Mouse (Mus musculus): Measurements from ENCODE around the gene Cdk17. TPM values are rescaled to one million over a fixed set of nuclear protein-coding genes. Genes with fewer than 3 reads are reported as not detected.

Cdk17 gene
- polyA plus RNA-seq, 1 experiment from 2014 or later = 13.6 TPM

- Histone ChIP-seq H3K4me2 (replicated peaks) (peak overlapping the region; percentile 98), H3K27me3 (replicated peaks) (peaks cover 3% of the 10 kb centered on the region; the same call in 1 of the 2 replicates), H3K9me3 (no peaks in the 10 kb centered on the region), H3K36me3 (no peaks in the 10 kb centered on the region), H3K9ac (peak overlapping the region; percentile 81), H3K27ac (peak overlapping the region; percentile 90), H3K4me1 (replicated peaks) (0 out of 2 replicates have a peak, but pooled peaks cover 5% of the 10 kb centered on the region), H3K4me3 (replicated peaks) (peak overlapping the region; percentile 74)
- under 1% methylated on average over 43 of the region's 43 CpGs for WGBS
- ATAC-seq = peak; percentile 49
These were observed 149.4 kb downstream of the Cdk17 start for GRCm38 (mm10) chr10:93309934-93310621.

- 1% methylated on average over 52 of the region's 53 CpGs for WGBS
- peak within 1 kb of the TSS; percentile 74 for H3K4me3 ChIP-seq (replicated peaks)
- peak; percentile 89 for ATAC-seq
These were observed 150.2 kb downstream of the Cdk17 start, which contains the start of gene Elk3 for GRCm38 (mm10) chr10:93310721-93311411. Gene Elk3, minus strand, starts transcription at chr10:93311135.

GRCm38 (mm10) chr10:93311576-93311975, 150.9 kb downstream of the Cdk17 start:
- Histone ChIP-seq H3K9me3 (no peaks in the 10 kb centered on the region), H3K4me1 (replicated peaks) (0 out of 2 replicates have a peak, but pooled peaks cover 5% of the 10 kb centered on the region), H3K27me3 (replicated peaks) (peaks cover 3% of the 10 kb centered on the region; the same call in 1 of the 2 replicates), H3K4me3 (replicated peaks) (peak overlapping the region; percentile 74), H3K9ac (0 out of 2 replicates have a peak overlapping the region, but pooled peaks have one; percentile 81), H3K36me3 (no peaks in the 10 kb centered on the region), H3K27ac (0 out of 2 replicates have a peak overlapping the region, but pooled peaks have one; percentile 22), H3K4me2 (replicated peaks) (peak overlapping the region; percentile 98)
- no peak for ATAC-seq
- 9% methylated on average over 4 of the region's 4 CpGs for WGBS

More at GRCm38 (mm10) chr10:93310721-93311411, 150.2 kb downstream of the Cdk17 start, which contains the start of gene Elk3:
- peak within 1 kb of the TSS; percentile 81 for H3K9ac ChIP-seq
- no peaks in the 10 kb centered on the region for H3K36me3 ChIP-seq
- peaks cover 3% of the 10 kb centered on the region; the same call in 1 of the 2 replicates for H3K27me3 ChIP-seq (replicated peaks)
- peak within 1 kb of the TSS; percentile 90 for H3K27ac ChIP-seq
- H3K4me2 ChIP-seq (replicated peaks) = peak within 1 kb of the TSS; percentile 98
- no peaks in the 10 kb centered on the region for H3K9me3 ChIP-seq
- H3K4me1 ChIP-seq (replicated peaks) = 0 out of 2 replicates have a peak, but pooled peaks cover 5% of the 10 kb centered on the region

MicroRNAs encoded within 50 kb of the gene (microRNA counts, 519-probe panel; counts per million panel counts)
- microRNA mmu-miR-1931 = 97.1 counts per million, percentile 29 among the panel's probes with 10 or more counts

Other genes with a start within 250 kb of the Cdk17 start
- 0.16 TPM in 2 replicates for gene Cfap54, start 79.3 kb upstream of the Cdk17 start, polyA plus RNA-seq (2015; fragmentation: Nextera tagmentation; extraction: Ambion mirVana)
- 21.9 and 22.3 TPM in 2 replicates for gene Elk3, start 150.3 kb downstream of the Cdk17 start, polyA plus RNA-seq (2015; fragmentation: Nextera tagmentation; extraction: Ambion mirVana)

All from intestine, embryonic 15.5 days (tissue).